Mouse (Mus musculus) midbrain, embryonic 10.5 days (tissue): ENCODE data around the gene Tmem151a. TPM values are rescaled to one million over a fixed set of nuclear protein-coding genes. Genes with fewer than 3 reads are reported as not detected.

Experiments used
- DNase-seq: peaks from one replicate; pipeline ENCODE4 v3.0.0-alpha.2; 2017; ENCODE audit warnings: low spot score
- H3K27ac ChIP-seq: fragments of 300-500 bp; sonication (generic); replicated peaks from 2 replicates; pipeline ENCODE4 v1.5.1; 2016; ENCODE audit warnings: mild to moderate bottlenecking
- H3K27me3 ChIP-seq: fragments of 300-500 bp; sonication (generic); 2 replicates; pipeline ENCODE4 v1.6.1; 2016; ENCODE audit warnings: low read depth, mild to moderate bottlenecking; ENCODE audit not compliant: poor library complexity, severe bottlenecking
- H3K36me3 ChIP-seq: fragments of 300-500 bp; sonication (generic); 2 replicates; pipeline ENCODE4 v1.6.1; 2016; ENCODE audit warnings: mild to moderate bottlenecking, moderate library complexity
- H3K4me1 ChIP-seq: fragments of 300-500 bp; sonication (generic); 2 replicates; pipeline ENCODE4 v1.6.1; 2016
- H3K4me3 ChIP-seq: fragments of 300-500 bp; sonication (generic); 2 replicates; pipeline ENCODE4 v1.5.1; 2016; ENCODE audit warnings: mild to moderate bottlenecking, moderate library complexity
- H3K9me3 ChIP-seq: fragments of 300-500 bp; sonication (generic); replicated peaks from 2 replicates; pipeline ENCODE4 v1.6.1; 2016; ENCODE audit warnings: mild to moderate bottlenecking
- WGBS: fragments of 180-500 bp; shearing (Covaris S2); methylation state at CpG from one replicate; pipeline ENCODE4 v1.1.7; 2016; 5-methylcytosine and 5-hydroxymethylcytosine counted together
- polyA plus RNA-seq: library from polyadenylated mRNA; unstranded; fragments of >200 nt; fragmentation: Nextera tagmentation; extraction: Ambion mirVana; gene quantifications from 2 replicates; pipeline ENCODE4 v1.2.1, GENCODE M21; 2016

Tmem151a gene
- polyA plus RNA-seq, 1 experiment from 2014 or later: 1.0 TPM

DNA sequence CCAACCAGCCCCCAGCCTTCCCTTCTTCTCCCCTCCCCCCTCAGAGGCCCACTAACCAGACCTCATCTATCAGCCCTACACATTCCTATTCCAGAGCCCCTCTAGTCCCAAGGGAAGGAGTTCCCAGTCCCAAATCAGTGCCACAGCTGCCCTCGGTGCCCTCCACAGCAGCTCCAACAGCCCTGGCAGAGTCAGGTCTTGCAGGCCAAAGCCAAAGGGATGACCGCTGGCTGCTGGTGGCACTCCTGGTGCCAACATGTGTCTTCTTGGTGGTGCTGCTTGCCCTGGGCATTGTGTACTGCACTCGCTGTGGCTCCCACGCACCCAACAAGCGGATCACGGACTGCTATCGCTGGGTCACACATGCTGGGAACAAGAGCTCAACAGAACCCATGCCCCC lies 15.4 kb downstream of the Tmem151a start:
- WGBS: 85% methylated on average over 7 of the region's 7 CpGs
- no peak for DNase-seq
- Histone ChIP-seq H3K27me3 (peaks cover 77% of the 10 kb centered on the region), H3K4me1 (peaks cover 58% of the 10 kb centered on the region), H3K9me3 (no peaks in the 10 kb centered on the region), H3K36me3 (no peaks in the 10 kb centered on the region), H3K4me3 (peak overlapping the region; percentile 52; the same call in 1 of the 2 replicates), H3K27ac (no peak overlapping the region; the same call in 1 of the 2 replicates)

DNA sequence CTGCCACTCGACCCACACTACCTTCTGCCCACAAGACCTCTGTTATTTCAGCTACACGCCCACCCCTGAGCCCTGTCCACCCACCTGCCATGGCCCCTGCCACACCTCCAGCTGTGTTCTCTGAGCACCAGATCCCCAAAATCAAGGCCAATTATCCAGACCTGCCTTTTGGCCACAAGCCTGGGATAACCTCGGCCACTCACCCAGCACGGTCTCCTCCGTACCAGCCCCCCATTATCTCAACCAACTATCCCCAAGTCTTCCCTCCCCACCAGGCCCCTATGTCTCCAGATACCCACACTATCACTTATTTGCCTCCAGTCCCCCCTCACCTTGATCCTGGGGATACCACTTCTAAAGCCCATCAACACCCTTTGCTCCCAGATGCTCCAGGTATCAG lies 15.8 kb downstream of the Tmem151a start:
- H3K4me3 ChIP-seq: peak overlapping the region; percentile 52; the same call in 1 of the 2 replicates

DNA sequence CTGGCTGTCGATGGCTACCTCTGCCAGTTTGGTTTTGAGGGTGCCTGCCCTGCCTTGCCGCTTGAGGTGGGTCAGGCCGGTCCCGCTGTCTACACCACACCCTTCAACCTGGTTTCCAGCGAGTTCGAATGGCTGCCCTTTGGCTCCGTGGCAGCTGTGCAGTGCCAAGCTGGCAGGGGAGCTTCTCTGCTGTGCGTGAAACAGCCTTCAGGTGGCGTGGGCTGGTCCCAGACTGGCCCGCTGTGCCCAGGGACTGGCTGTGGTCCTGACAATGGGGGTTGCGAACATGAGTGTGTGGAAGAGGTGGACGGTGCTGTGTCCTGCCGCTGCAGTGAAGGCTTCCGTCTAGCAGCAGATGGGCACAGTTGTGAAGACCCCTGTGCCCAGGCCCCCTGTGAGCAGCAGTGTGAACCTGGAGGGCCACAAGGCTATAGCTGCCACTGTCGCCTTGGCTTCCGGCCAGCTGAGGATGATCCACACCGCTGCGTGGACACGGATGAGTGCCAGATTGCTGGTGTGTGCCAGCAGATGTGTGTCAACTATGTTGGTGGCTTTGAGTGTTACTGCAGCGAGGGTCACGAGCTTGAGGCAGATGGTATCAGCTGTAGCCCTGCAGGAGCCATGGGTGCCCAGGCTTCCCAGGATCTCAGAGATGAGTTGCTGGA lies 16.6 kb downstream of the Tmem151a start:
- Histone ChIP-seq H3K27ac (peak overlapping the region; percentile 74), H3K4me3 (peak overlapping the region; percentile 52), H3K9me3 (no peaks in the 10 kb centered on the region), H3K4me1 (peaks cover 58% of the 10 kb centered on the region), H3K27me3 (peaks cover 65% of the 10 kb centered on the region), H3K36me3 (no peaks in the 10 kb centered on the region)
- DNase-seq: no peak
- 38% methylated on average over 21 of the region's 21 CpGs for WGBS

More for the DNA sequence above, 15.8 kb downstream of the Tmem151a start:
- H3K4me1 ChIP-seq: peaks cover 58% of the 10 kb centered on the region
- H3K36me3 ChIP-seq: no peaks in the 10 kb centered on the region
- H3K9me3 ChIP-seq: no peaks in the 10 kb centered on the region
- no peak for DNase-seq
- WGBS: 81% methylated on average over 5 of the region's 5 CpGs
- no peak overlapping the region for H3K27ac ChIP-seq
- H3K27me3 ChIP-seq: peaks cover 73% of the 10 kb centered on the region

DNA sequence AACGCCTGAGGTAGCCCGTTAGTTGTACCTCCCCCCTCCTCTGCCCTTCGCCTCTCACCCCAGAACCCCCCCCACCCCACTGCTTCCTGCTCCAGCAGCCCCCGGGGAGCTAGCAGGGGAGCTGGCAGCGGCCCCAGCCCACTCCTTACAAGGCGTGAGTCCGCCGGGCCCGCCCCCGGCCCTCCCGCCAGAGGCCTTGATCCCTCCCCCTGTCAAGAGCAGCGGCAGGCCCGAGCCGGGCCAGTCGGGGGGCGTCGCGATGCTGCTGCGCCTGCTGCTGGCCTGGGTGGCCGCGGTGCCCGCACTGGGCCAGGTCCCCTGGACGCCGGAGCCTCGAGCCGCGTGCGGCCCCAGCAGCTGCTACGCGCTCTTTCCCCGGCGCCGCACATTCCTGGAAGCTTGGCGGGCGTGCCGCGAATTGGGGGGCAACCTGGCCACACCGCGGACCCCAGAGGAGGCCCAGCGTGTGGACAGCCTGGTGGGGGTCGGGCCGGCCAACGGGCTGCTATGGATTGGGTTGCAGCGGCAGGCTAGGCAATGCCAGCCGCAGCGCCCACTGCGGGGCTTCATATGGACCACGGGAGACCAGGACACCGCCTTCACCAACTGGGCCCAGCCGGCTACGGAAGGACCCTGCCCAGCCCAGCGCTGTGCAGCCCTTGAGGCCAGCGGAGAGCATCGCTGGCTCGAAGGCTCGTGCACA lies 17.3 kb downstream of the Tmem151a start, which contains the start of gene Cd248:
Gene Cd248 (plus strand): TSS at position 212 of the 703 bp plus-strand sequence.
- H3K27ac ChIP-seq: peak within 1 kb of the TSS; percentile 74
- H3K4me1 ChIP-seq: peaks cover 57% of the 10 kb centered on the region
- no peaks in the 10 kb centered on the region for H3K9me3 ChIP-seq
- 1% methylated on average over 56 of the region's 56 CpGs for WGBS
- H3K4me3 ChIP-seq: peak within 1 kb of the TSS; percentile 52
- peak; percentile 66 for DNase-seq
- no peaks in the 10 kb centered on the region for H3K36me3 ChIP-seq
- peaks cover 65% of the 10 kb centered on the region for H3K27me3 ChIP-seq

DNA sequence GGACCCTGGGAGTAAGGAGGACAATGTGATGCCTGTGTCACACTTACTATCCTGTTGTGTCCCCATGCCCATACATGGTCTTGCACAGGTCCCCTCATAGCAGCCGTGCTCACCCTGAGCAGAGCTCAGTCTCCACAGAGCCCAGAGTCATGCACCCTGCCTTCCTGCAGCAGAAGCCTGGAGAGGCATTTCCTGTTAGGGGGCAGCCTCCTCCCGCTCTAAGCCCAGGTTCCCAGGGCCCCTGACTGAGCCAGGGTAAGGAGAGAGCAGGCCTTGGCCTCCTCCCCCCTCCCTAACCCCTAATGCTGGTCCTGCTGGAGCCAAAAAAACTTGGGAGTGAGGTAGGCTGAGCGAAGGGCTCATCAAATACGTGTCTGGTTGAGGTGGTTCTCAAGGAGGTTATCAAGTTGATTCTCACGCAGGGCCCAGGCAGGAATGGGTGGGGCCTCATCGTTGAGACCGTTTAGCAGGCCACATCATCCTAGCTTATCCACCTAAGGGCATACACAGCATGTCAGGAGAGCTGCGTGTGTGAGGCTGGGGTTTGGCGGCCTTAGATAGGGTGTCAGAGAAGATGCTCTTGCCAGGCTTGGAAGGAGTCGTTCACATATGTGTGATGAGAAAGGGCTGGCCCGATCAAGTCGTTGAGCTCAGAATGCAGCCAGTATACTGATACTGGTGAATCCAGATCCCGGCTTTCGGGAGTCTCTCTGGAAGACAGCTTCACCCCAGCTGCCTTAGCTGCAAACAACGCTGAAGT lies 18.1 kb downstream of the Tmem151a start:
- H3K27me3 ChIP-seq: peaks cover 65% of the 10 kb centered on the region
- H3K4me3 ChIP-seq: peak overlapping the region; percentile 52
- peak overlapping the region; percentile 74; the same call in 1 of the 2 replicates for H3K27ac ChIP-seq
- H3K36me3 ChIP-seq: no peaks in the 10 kb centered on the region
- peaks cover 49% of the 10 kb centered on the region for H3K4me1 ChIP-seq
- no peaks in the 10 kb centered on the region for H3K9me3 ChIP-seq
- 9% methylated on average over 15 of the region's 15 CpGs for WGBS
- DNase-seq: no peak

DNA sequence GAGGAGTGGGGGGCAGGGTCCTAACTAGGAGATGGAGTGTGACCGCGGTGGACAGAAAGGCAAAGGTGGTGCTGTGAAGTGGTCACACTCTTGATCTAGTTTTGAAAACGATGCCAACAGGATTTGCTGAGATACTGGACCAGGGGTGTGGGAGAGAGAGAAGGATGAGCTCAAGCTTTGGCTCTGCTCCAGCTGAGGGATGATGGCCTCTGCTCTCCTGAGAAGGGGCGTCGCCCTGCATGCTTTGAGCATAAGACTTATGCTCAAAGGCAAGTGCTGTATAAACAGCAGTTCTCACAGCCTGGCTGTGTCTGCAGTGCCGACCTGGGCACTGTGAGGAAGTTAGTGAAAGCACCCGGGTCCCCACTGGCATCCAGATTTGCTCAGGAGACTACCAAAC lies 20.2 kb downstream of the Tmem151a start:
- peaks cover 45% of the 10 kb centered on the region for H3K4me1 ChIP-seq
- peaks cover 51% of the 10 kb centered on the region for H3K27me3 ChIP-seq
- no peak for DNase-seq
- H3K36me3 ChIP-seq: no peaks in the 10 kb centered on the region
- H3K27ac ChIP-seq: no peak overlapping the region
- 78% methylated on average over 7 of the region's 7 CpGs for WGBS
- H3K4me3 ChIP-seq: no peak overlapping the region
- H3K9me3 ChIP-seq: no peaks in the 10 kb centered on the region

DNA sequence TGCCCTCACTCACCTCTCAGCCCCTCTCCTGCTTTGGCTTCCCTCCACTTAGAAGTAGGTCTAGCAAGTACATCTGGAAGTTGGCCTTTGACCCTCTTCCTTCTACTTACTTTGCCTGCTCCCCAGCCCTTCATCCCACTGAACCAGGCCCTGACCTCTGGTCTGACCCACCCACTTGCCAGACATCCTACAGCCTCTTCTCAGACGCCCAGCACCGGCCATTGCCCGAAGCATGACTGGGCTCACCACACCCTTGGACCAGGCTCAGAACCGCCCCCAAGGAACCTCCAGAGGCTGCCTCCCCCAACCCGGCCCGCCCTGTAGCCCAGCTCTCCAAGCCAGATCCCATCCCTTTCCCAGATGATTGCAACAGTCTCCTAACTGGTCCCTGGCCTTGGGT lies 22.9 kb downstream of the Tmem151a start:
- Histone ChIP-seq H3K27ac (no peak overlapping the region), H3K4me3 (no peak overlapping the region), H3K36me3 (no peaks in the 10 kb centered on the region), H3K9me3 (no peaks in the 10 kb centered on the region), H3K27me3 (peaks cover 36% of the 10 kb centered on the region), H3K4me1 (peaks cover 44% of the 10 kb centered on the region)
- WGBS: 71% methylated on average over 6 of the region's 6 CpGs
- DNase-seq: no peak

DNA sequence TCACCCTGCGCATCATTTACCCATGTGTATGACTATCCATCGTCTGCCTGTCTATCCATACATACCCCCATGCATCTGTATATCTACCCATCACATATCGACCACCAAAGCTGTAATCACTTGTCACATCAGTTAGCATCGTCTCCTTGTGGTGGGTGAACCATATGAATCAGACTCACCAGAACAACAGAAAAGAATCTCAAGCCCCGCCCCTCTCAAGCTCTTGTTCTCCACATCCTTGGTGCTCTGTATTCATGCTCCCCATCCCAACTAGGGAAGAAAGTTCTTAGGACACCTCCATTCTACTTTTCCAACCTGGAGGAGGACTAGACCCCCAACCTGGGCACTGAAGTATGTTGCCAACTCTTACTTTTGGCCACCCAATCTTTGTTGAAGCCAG lies 23.3 kb downstream of the Tmem151a start:
- 87% methylated on average over 5 of the region's 5 CpGs for WGBS

DNA sequence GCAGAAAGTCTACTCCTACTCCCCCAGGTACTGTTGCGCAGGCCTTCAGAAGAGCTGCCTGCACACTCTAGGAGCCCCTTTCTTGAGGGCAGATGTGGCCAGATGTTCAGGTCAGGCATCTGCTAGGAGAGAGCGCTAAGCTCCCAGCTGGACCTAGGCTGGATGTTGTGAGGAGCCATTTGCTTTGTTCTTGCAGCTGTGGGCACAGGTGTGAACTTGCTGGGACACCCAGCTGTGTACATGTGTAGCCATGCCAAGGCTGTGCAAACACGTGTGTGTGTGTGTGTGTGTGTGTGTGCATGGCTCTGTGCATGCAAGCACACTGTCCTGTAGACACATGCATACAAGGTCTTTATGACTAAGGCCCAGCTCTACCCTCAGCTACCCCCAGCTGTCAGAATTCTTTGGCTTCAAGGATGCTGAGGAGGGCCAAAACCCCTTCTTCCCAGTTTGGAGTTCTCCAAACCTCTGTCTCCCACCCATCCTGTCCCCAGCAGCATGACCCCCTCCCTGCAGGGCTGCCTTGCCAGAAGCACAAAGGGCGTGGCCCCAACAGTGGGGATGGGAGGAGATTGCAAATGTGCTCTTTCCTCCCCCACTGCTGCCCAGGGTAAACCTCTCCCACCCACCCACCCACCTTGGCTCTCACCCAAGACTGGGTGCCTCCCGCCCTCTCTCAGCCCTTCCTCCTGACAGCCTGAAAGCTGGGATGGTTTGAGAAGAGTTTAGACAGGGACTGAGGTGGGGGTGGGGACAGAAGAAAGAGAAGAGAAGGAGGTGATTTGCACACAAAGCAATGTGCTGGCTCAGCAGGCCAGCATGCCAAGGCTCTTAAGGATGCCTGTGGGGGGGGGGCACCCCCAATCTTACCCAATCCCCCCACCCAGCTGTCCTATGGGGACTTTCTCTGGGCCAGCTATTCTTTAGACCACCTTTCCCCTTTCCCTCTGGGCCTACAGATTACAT lies 24.7 kb downstream of the Tmem151a start:
- no peak for DNase-seq
- no peak overlapping the region for H3K4me3 ChIP-seq
- peaks cover 29% of the 10 kb centered on the region for H3K27me3 ChIP-seq
- no peaks in the 10 kb centered on the region for H3K9me3 ChIP-seq
- H3K27ac ChIP-seq: peak overlapping the region; percentile 56
- H3K4me1 ChIP-seq: peaks cover 42% of the 10 kb centered on the region
- 36% methylated on average over 5 of the region's 5 CpGs for WGBS
- no peaks in the 10 kb centered on the region for H3K36me3 ChIP-seq

More for the DNA sequence above, 23.3 kb downstream of the Tmem151a start:
- Histone ChIP-seq H3K36me3 (no peaks in the 10 kb centered on the region), H3K4me1 (peaks cover 40% of the 10 kb centered on the region), H3K27me3 (peaks cover 36% of the 10 kb centered on the region), H3K4me3 (no peak overlapping the region), H3K9me3 (no peaks in the 10 kb centered on the region), H3K27ac (no peak overlapping the region)
- DNase-seq: no peak

DNA sequence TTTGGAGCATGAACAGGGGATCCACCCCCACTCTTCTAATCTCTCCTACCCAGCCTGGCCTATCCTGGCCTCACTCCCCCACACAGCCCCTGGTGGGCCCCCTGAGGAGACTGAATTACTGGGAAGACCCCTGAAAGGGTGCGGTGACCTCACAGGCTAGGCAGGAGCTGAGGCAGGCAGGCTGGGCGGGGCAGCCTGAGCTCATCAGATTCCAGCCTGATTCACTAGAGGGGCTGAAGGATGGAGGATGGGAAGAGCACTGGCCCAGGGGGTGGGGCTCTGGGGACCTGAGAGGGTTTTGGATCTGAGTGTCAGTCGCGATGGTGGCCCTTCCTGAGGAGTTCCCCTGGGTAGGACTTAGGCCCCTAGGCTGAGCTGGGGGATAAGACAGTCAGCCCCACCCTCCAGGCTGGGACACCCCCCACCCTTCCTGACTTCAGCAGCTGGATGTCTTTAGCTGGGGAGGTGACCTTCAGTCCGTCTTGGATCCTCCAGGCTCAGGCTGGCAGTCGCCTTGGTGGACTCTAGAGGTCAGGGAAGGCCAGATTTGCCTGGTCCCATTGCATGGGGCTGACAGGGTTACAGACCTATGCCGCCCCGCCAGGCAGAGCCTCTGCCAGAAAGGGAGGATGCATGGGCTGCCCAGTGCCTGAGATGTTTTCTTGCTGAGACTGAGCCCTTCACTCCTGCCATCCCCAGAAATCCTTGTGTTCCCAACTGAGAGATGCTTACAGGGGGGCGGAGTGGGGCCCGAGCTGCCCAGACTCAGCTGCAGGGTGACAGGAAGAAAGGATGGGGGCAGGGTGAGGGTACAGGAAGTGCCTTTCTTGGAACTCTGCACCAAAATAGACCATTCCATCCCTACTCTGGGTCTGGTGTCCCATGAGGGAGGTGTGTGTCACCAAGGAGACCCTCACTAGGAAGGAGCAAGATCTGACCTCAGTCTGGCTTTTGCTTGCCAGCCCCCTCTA lies 26.2 kb downstream of the Tmem151a start:
- peaks cover 36% of the 10 kb centered on the region for H3K27me3 ChIP-seq
- H3K9me3 ChIP-seq: no peaks in the 10 kb centered on the region
- no peaks in the 10 kb centered on the region for H3K36me3 ChIP-seq
- 12% methylated on average over 10 of the region's 10 CpGs for WGBS
- peaks cover 42% of the 10 kb centered on the region for H3K4me1 ChIP-seq
- DNase-seq: no peak
- peak overlapping the region; percentile 46 for H3K27ac ChIP-seq
- peak overlapping the region; percentile 15; the same call in 1 of the 2 replicates for H3K4me3 ChIP-seq
